ENCODE assay signal across 19 mouse cellular contexts in genomic region chr16:44316350-44316749, GRCm38 (mm10). TPM values are rescaled to one million over a fixed set of nuclear protein-coding genes. Genes with fewer than 3 reads are reported as not detected.
"Had no signal": no experiment of that assay in that cellular context is flagged by ENCODE, and none has a peak within 500 bp of the region (broad histone marks: within the 10 kb centered on the region; RNA-seq: fewer than 3 reads in every experiment).

No protein-coding gene starts in this region.

- H3K27ac ChIP-seq: liver, embryonic 13.5 days; liver, embryonic 15.5 days; midbrain, embryonic 10.5 days; midbrain, embryonic 12.5 days; neural tube, embryonic 13.5 days; neural tube, embryonic 15.5 days; stomach, embryonic 15.5 days had no signal

- H3K27me3 ChIP-seq: liver, embryonic 13.5 days; liver, embryonic 15.5 days; midbrain, embryonic 12.5 days; neural tube, embryonic 13.5 days; neural tube, embryonic 15.5 days; stomach, embryonic 15.5 days had no signal

- H3K4me2 ChIP-seq: liver, embryonic 13.5 days; liver, embryonic 15.5 days; lung, embryonic 14.5 days; midbrain, embryonic 12.5 days; neural tube, embryonic 13.5 days; neural tube, embryonic 15.5 days; stomach, embryonic 15.5 days had no signal

- ATAC-seq: midbrain, embryonic 16.5 days had no signal

- H3K36me3 ChIP-seq: liver, embryonic 13.5 days; liver, embryonic 15.5 days; midbrain, embryonic 10.5 days; midbrain, embryonic 12.5 days; neural tube, embryonic 13.5 days; neural tube, embryonic 15.5 days; stomach, embryonic 15.5 days had no signal

- H3K9ac ChIP-seq: liver, embryonic 13.5 days; liver, embryonic 15.5 days; lung, embryonic 14.5 days; midbrain, embryonic 12.5 days; neural tube, embryonic 13.5 days; neural tube, embryonic 15.5 days; stomach, embryonic 15.5 days had no signal

- H3K9me3 ChIP-seq: liver, embryonic 13.5 days; liver, embryonic 15.5 days; midbrain, embryonic 10.5 days; midbrain, embryonic 12.5 days; neural tube, embryonic 13.5 days; neural tube, embryonic 15.5 days; stomach, embryonic 15.5 days had no signal

- H3K4me1 ChIP-seq: liver, embryonic 13.5 days; liver, embryonic 15.5 days; neural tube, embryonic 13.5 days; neural tube, embryonic 15.5 days; stomach, embryonic 15.5 days had no signal

- H3K4me3 ChIP-seq: liver, embryonic 13.5 days; liver, embryonic 15.5 days; midbrain, embryonic 10.5 days; midbrain, embryonic 12.5 days; myocyte; neural tube, embryonic 13.5 days; neural tube, embryonic 15.5 days; stomach, embryonic 15.5 days had no signal

- DNase-seq: liver, embryonic 13.5 days; lung, adult 18-20 months; lung, embryonic 14.5 days; lung, postnatal 10 days; lung, postnatal 4 days; retina, postnatal 1 day; right cerebral cortex, adult 18-20 months; right cerebral cortex, postnatal 14 days; thymus, adult 18-20 months; thymus, postnatal 14 days; thymus, postnatal 36 days had no signal

RNA-seq across cellular contexts. Expression of gene Sidt1, which starts 16.6 kb away (rescaled TPM):
- polyA plus RNA-seq: myocyte had no signal
